Mouse (Mus musculus): Measurements from ENCODE around the gene Ppp1r21.

Ppp1r21 gene

DNA sequence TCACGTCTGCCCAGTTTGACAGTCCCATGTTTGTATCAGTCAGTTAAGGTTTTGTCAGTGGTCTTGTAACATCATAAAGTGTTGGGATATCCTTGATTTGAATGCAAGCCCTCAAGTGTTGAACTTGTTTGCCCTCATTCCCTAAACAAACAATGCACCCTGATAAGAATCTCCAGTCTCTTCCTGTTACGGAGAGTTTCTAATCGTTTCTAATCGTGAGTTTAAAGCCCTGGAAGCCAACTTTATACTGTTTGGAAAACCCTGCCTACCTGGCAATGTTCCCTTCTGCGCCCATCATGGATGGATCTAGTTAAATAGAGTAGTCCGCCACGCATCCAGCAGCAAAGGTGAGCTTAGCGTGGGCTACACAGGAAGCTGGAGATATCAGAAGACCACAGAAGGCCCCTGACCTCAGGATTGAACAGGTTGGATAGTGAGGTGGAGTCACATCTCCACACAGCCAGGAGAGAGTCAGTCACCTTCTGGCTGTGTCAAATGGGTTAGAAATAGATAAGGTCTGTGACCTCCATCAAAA lies 70.6 kb downstream of the Ppp1r21 start:
- TF ChIP-seq GATA4 (IDR thresholded peaks at IDR 0.05; ENCODE audit: insufficient replicate concordance, low read length), result peak; percentile 76

DNA sequence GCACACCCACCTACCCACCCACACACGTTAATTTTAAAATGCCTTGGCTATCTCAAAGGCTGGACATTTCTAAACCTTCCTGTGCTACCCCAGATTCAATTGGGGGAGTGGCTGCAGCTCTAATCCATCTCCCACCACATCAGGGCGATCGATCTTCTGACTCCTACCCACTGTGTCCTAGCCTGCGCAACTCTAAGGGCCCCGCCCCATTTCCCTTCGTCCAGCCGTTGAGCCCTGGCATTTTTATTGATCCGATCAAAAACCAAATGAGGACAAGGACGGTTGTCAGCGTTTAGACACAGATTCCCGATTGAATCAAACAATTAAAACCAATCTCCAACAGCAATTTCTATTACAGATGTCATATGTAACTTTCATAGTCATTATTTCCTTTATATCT lies 74.0 kb downstream of the Ppp1r21 start:
- TF ChIP-seq GATA4 (IDR thresholded peaks at IDR 0.05; ENCODE audit: insufficient replicate concordance, low read length), result no peak

DNA sequence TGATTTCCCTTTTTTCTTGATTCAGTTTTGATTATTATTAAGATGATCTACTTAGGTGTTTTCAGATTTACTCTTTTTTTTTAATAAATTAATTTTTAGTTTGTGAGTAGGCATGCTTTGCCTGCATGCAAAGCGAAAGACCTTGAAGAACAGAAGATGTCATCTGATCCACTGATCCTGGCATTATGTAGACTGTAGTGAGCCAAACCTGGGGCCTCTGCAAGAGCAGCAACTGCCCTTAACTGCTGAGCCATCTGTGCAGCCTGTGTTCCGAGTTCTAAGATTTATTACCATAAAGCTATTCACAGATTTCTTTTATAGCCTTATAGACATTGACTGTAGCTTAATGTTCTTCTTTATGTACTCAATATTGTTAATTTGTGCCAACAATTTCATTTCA lies 76.1 kb downstream of the Ppp1r21 start:
- no peak for TF ChIP-seq GATA4 (IDR thresholded peaks at IDR 0.05; ENCODE audit: insufficient replicate concordance, low read length)

DNA sequence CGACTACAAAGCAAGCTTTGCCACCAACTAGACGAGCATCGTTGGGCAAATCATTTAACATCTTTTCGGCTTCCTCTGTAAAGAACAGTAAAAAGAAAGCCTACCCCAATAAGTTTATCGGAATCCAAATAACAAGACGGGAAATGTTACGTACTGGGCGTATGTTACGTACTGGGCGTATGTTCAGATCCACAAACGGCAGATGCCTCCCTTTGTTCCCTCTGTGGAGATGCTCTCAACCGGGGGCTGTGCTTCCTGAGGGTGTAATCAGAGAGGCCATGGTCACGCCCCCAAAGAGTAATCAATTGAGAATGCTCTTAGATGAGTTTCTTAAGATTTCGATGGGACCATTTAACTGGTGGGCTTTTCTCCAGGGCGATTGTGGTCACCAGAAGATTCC lies 79.4 kb downstream of the Ppp1r21 start:
- no peak for TF ChIP-seq GATA4 (IDR thresholded peaks at IDR 0.05; ENCODE audit: insufficient replicate concordance, low read length)

DNA sequence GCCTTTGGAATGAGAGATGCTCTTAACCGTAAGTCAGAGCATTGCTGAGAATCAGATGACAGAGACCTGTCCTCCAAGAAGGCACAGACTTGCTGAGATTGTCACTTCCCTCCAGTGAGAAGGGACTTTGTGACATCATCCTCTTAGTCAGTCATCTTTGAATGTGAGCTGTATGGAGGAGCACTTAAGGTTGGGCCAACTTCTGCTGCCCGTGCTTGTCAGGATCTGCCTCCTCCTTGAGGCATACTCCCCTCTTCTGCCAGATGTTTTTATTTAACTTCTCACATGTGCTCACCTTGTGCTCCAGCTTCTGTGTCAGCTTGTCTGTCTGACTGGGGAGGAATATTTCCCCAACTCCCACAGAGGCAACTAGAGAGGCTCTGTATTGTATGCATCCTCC lies 81.1 kb downstream of the Ppp1r21 start:
- no peak for TF ChIP-seq GATA4 (IDR thresholded peaks at IDR 0.05; ENCODE audit: insufficient replicate concordance, low read length)

DNA sequence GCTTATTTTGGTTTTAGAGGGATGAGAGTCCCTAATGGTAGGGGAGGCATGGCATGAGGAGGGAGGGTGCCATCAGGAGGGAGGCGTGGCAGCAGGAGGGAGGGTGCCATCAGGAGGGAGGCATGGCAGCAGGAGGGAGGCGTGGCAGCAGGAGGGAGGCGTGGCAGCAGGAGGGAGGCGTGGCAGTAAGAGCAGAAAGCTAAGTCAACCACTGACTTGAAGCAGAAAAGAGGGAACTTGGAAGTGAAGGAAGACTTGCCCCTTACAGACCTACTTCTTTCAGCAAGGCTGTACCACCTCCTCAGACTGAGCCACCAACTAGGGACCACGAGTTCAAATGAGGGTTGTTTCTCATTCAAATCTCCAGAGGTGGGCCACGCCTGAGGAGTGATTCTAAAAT lies 83.3 kb downstream of the Ppp1r21 start:
- TF ChIP-seq GATA4 (IDR thresholded peaks at IDR 0.05; ENCODE audit: insufficient replicate concordance, low read length), result no peak

DNA sequence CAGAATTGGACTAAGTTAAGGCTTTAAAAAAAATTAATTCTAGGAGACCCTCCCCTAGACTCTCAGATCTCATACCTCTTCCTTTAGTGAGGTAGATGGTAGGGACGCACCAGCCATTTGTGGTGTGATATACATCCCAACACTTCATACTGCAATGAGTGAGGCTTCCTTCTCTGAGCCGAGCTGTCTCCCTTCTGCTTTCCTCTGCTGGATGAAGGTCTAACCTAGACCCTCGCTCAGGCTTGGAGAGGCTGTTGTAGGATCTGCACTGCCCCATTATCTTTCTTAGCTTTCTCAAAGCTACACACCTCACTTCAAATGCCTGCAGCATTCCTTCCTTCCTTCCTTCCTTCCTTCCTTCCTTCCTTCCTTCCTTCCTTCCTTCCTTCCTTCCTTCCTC lies 83.8 kb downstream of the Ppp1r21 start:
- TF ChIP-seq GATA4 (IDR thresholded peaks at IDR 0.05; ENCODE audit: insufficient replicate concordance, low read length), result no peak

DNA sequence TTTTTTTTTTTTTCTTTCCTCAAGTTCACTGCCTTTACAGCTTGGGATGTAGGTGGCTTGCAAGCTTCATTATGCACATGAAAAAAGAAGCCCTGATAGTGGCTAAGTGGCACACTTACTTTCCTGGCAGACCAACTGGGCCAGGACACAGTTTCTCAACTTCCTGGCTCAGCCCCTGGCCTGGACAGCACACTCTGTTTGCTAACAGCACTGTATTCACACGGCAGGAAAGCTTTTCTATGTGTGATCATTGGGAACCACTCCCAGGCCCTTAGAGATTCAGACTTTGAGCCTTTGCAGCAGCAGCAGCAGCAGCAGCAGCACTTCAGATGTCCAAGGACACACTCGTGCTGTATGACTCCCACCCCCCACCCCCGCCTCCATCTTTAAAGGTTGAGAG lies 84.3 kb downstream of the Ppp1r21 start:
- no peak for TF ChIP-seq GATA4 (IDR thresholded peaks at IDR 0.05; ENCODE audit: insufficient replicate concordance, low read length)

DNA sequence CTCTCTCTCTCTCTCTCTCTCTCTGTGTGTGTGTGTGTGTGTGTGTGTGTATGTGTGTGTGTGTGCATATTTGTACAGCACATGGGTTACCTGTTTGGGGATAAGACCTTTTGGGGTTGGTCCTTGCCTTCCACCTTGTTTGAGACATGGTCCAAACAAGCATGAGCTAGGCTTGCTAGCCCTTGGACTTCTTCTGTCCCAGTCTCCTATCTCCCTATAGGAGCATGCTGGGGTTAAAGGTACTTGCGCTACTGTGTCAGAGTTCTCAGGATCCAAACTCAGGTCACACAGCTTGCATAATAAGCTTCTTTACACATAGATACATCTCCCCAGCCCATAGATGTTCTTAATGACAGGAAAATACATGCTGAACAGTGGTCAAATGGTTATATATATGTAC lies 84.8 kb downstream of the Ppp1r21 start:
- no peak for TF ChIP-seq GATA4 (IDR thresholded peaks at IDR 0.05; ENCODE audit: insufficient replicate concordance, low read length)

DNA sequence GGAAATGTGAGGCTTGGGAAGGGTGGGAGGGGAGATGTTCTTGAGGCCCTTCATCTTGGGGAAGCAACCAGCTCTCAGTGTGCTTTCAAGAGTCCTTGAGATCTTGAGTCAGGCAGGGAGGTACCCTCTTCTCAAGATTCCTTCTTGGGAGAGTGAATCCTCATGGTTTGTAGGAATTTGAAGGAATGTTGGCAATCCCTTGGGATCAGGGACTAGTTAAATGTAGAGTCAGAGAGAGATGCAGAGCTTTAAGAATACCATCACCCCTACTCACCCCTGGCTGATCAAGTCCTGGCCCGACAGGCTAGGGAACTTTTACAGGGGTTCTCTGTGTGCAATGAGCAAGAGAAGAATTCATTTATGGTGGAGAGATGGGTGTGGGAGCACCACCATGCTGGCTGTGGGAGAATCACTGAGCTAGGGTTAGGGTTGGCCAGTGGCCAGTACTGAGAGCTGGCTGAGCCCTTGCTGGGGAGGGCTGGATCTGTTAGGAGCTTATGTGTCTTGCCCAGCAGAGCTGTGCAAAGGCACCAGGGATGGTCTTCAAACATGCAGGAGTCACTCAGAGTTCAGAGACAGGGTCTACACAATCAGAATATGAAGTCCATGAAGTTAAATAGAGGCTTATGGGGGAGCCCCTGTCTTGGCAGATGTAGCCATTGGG lies 85.7 kb downstream of the Ppp1r21 start:
- no peak for TF ChIP-seq GATA4 (IDR thresholded peaks at IDR 0.05; ENCODE audit: insufficient replicate concordance, low read length)

DNA sequence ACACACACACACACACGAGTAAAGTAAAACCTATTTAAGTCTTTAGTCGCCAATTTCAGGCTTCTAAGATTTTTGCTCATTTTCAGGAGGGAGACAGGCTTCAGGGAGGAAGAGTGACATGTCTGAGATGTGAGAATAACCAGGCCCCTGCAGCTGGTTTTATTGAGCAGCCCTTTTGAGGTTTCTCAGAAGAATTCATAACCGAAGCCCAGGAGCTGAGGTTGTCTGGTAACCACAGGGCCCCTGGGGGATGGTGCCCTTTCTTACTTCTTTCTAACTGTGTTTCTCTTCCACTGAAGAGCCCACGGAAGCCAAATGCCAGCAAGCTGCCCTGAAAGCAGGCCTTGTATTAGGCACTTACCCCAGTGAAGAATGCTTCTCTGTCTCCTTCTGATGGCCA lies 91.0 kb downstream of the Ppp1r21 start:
- TF ChIP-seq GATA4 (IDR thresholded peaks at IDR 0.05; ENCODE audit: insufficient replicate concordance, low read length), result no peak

DNA sequence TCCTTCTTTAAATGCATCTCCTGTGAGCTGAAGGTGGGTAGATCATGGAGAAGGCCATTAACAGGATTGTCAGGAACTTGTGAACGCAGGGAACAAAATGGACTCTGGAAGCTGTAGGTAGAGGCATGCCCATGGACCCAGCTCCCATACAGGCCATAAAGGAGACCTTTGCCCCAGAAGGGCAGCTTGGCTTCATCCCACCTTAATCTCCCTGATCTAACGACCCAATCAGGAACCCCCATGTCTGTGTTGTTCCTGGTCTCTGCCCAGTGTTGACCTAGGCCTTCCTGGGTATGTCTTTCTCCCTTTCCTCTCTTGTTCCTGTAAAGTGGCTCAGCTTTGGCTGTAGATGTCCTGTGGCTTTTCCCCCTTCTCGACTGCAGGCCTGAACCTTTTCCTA lies 91.5 kb downstream of the Ppp1r21 start:
- TF ChIP-seq GATA4 (IDR thresholded peaks at IDR 0.05; ENCODE audit: insufficient replicate concordance, low read length), result no peak

DNA sequence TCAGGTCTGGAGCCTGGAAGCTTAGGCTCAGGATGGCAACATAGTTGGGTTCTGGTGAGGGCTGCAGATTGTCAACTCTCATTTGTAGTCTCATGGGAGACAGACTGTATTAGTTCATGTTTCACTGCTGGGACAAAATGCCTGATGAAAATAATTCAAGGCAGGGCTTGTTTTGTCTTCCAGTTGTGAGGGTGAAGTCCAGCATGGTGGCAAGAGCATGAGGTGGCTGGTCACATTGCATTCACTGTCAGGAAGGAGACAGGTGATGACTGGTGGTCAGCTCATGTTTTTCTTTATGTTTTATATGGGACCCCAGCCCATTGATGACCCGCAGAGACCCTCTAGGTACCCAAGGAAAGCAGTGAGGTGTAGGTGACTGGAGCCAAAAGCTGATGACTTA lies 92.8 kb downstream of the Ppp1r21 start:
- TF ChIP-seq GATA4 (IDR thresholded peaks at IDR 0.05; ENCODE audit: insufficient replicate concordance, low read length), result no peak

DNA sequence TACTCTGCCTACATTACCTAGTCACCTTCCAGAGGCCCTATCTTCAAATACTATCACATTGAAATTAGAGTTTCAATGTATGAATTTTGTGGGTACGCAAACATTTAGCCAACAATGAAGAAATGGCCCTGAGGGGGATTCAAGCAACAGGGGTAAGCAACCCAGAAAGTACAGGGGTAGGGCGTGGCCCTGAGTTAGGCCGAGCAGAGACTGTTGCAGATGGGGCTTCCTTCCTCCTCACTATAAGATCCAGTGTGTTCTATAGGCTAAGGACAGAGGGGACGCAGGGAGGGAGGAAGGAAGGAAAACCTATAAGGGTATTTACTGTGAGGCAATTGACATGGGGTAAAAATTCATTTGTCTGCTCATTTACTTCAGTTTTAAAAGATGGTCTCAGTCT lies 94.5 kb downstream of the Ppp1r21 start:
- no peak for TF ChIP-seq GATA4 (IDR thresholded peaks at IDR 0.05; ENCODE audit: insufficient replicate concordance, low read length)

DNA sequence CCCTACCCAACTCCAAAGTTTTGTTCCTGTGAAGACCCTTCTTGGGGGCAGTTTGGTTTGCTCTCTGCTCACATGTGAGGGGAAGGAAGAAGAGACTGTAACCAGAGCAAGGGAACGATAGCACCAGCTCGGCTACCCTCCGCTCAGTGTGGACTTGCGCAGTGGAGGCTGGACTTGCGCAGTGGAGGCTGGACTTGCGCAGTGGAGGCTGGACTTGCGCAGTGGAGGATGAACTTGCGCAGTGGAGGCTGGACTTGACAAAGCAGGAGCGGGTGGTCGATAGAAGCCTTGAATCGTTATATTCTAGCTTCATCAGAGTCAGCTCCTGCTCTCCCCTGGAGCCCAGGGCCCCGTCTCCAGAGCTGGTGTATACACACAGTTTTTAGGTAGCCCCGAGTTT lies 95.4 kb downstream of the Ppp1r21 start:
- no peak for TF ChIP-seq GATA4 (IDR thresholded peaks at IDR 0.05; ENCODE audit: insufficient replicate concordance, low read length)

DNA sequence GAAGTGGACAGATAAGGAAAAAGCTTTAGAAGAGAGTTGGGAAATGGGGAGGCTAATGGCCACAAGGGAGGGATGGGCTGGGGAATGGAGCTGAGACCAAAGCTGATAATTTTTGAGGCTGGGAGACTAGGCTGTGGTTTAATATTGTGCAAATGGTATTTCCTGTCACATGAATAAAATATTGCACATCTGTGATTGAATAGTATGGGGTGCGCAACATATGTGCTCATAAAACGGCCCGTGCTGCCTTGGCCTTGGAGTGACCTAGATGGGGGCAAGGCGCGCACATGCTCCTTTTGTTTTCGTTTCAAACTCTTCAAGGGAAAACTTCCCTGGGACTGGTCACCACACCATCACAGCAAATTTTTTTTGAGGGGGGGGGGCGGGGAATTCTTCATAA lies 96.0 kb downstream of the Ppp1r21 start:
- TF ChIP-seq GATA4 (IDR thresholded peaks at IDR 0.05; ENCODE audit: insufficient replicate concordance, low read length), result no peak

DNA sequence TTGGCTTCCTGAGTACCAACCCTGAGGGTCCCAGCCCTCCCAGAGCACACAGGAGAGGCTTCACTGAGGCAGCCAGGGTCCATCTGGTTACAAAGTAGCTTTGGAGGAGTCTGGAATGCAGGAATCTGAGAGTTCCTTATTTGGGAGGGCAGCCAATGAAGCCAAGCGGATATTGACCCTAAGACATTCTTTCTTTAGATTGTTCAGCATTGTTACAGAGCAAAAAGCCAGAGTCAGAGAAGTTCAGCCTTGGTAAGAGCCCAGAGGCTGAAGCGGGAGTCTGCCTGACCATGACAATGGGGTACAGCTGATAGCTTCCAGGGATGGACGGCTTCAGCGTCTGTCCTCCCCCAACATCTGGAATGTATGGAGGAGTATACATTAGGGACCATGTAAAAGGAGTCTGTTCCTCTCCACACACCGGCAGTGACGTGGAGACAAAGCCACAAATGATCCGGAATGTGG lies 96.5 kb downstream of the Ppp1r21 start:
- TF ChIP-seq GATA4 (IDR thresholded peaks at IDR 0.05; ENCODE audit: insufficient replicate concordance, low read length), result no peak
